Mouse (Mus musculus) spleen, adult 18-20 months (tissue): ENCODE results near the gene Dck.

Experiments
- DNase-seq, 2 experiments: peaks; one replicate each; pipeline ENCODE4 v3.0.0; 2022; ENCODE audit warnings: mixed read lengths in 2 of 2

Gene Dck

DNA sequence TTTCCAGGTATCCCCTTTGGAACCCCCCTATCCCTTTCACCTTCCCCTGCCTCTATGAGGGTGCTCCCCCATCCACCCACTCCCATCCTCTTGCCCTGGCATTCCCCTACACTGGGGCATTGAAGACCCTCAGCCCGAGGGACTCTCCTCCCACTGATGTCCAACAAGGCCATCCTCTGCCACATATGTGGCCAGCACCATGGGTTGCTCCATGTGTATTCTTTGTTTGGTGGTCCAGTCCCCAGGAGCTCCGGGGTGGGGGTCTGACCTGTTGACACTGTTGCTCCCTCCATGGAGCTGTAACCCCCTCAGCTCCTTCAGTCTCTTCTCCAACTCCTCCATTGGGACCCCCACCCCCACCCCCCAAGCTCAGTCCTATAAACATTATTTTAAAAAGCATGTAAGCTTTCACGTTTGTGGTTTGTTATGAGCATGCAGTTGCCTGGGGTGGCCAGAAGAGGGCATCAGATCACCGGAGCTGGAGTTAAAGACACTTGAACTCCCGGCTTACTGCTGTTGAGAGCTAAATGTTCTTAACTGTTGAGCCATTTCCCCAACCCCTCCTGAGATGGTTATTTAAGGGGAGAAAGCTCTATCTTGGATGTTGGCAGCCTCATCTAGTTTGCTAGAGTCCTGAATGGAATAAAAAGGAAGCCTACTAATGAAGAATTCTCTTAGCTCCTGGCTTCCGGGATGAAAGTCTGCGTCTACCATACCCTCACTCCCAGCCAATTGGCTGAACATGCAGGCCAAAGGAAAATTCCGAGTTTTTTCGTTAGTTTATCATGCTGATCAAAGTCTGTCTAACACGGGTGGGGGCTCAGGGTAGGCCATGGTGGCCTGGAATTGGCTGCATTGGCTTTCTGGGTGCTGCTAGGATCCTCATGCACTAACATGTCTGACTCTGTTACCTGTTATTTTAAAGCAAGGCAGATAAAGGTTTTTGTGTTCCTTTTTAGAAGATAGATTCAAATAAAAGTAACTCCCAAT lies 26.8 kb downstream of the Dck start:
- peak in 1 of 2 experiments; percentile 33 for DNase-seq

GRCm38 (mm10) chr5:88793676-88794075 lies 28.9 kb downstream of the Dck start:
- no peak for DNase-seq

DNA sequence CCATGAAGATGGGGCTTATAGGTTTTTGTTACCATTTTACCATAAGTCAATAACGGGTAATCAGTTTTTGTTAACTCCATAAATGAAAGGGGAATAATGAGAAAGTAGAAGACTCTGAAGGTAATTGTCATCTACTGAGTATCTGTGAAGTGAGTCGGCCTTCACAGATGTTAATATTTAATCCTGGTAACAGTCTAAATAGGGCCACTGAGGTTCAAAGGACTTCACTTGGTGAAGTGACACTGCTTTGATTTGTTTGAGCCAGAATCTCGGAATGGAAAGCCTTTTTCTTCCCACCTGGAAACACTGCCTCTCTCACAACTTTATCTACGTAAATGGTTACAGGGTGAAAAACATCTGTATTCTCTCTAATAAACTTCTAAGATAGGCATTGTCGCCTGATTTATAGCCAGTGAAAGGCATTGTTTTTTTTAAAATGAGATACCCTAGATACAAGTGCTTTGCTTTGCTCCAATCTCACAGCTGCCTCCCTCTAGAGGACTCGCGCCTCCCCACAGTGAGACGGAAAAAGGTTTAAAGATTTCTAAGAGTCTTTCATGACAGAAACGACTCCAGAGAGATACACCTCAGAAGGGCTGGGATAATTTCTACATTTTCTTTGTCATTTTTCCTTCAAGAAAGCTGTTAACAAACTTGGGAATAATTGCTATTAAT lies 31.3 kb downstream of the Dck start:
- DNase-seq = no peak

DNA sequence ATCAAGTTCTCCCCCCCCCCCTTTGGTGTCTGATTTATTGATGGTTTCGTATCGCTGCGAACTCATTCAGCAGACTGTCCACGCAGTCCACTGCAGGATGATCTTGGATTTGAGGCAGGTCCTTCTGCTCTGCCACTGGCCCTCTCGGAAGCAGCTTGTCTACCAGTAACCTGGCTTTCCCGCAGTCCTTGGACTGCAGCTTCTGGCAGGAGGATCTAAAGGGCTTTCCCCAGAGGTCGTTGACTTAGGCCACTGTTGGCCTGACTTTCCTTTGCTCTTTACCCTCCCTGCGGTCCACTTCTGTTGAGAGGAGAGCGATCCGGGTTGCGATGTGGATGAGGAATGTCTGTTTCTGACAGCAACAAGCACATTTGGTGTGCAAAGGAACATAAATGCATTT lies 31.8 kb downstream of the Dck start:
- DNase-seq = no peak

GRCm38 (mm10) chr5:88797121-88797520 lies 32.3 kb downstream of the Dck start:
- DNase-seq = no peak

DNA sequence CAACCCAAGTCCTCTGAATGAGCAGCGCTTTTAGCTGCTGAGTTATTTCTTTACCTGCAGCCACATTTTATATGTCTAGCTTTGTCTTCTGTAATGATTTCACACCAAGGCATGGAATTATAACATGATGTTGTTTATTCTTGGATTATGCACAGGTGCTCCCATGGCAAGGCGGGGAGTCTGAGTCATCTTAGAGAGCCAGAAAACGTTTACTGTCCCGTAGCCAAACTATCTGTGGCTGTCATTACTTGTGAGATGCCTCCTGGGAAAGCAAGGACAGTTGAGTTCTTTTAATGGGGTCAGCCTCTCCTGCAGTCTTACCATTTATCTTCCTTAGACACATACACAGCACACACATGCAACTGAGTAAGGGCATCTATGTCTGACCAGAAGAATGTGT lies 40.8 kb downstream of the Dck start:
- DNase-seq = no peak

DNA sequence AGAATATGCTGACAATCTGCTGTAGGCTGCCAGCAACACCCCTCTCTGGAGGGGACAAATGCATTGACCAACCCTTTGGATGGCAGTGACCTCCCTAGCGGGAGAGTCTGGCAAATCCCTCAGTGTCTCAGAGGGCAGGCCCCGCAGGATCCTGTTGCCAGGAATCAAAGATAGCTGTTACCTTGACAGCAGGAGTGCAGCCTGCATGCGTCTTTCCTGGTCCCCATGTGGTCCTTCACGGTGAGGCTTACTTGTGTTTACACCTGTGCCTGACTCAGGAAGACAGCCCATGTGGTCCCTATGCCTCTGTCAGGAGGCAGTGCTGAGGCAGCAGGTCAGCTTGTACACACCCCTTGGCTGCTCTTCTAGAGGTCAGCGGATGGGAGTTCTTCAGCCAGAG lies 41.5 kb downstream of the Dck start:
- DNase-seq = no peak

- DNase-seq = no peak
Measured at GRCm38 (mm10) chr5:88807342-88807741, 42.5 kb downstream of the Dck start.

GRCm38 (mm10) chr5:88813188-88813587 lies 48.4 kb downstream of the Dck start:
- no peak for DNase-seq

- no peak for DNase-seq
Measured at GRCm38 (mm10) chr5:88814552-88814951, 49.8 kb downstream of the Dck start.

DNA sequence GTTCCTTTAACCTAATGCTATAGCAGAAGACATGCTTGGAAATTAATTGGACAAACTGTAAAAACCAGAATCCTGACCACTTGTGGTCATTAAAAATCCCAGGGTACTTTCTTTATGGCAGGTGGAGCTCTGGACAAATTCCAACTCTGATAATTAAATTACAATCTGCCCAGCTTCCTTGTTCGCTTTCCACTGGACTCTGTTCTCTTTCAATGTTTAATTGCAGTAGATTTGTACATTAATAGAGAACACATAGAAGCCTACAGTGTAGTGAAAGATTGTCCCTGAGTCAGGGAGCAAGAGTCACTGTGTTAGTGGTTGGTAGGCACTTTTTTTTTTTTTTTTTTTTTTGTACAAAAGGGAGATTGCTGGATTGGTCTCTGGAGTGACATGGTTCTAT lies 56.7 kb downstream of the Dck start:
- DNase-seq = no peak

GRCm38 (mm10) chr5:88824838-88825237 lies 60.0 kb downstream of the Dck start:
- no peak for DNase-seq

- DNase-seq = no peak
Measured at GRCm38 (mm10) chr5:88829835-88830571, 65.2 kb downstream of the Dck start.

- DNase-seq = no peak
Measured at GRCm38 (mm10) chr5:88830880-88831279, 66.1 kb downstream of the Dck start.

DNA sequence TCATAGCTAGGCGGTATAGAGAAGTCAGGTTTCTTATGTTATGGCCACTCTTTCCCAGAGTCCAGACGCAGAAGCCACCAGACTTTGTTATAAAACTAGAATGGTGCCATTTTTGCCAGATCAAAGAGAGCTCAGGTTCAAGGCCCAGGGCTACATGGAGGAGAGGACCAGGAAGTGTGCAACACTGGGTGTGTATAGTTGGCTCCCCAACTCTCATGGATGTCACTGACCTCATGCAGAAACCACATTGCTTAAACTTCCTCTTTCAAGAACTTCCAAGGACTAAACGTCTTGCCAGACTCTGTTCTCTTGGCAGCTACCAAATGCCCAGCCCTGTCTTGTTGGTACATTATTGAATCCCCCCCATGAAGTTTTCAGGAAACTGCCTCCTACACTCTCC lies 67.1 kb downstream of the Dck start:
- no peak for DNase-seq
